15 mouse cellular contexts compared by ENCODE assay signal in the genomic region with DNA sequence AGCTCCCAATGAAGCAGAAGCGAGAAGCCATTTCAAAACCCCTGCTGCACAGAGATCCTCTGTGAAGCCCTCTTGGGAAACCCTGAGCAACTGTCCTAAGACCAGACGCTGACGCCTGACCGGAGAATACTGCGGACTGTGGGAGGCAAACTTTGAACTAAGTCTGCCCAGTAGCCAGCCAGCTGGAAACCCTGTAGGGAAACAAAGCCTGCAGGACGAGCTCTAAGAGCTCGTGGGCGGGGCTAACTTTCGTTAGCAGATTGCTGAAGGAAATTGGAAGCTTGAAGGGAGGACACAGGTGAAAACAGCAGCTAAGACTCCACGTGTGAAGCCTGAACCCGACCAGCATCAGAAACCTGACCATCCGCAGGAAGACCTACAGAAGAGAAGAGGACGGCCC. TPM values are rescaled to one million over a fixed set of nuclear protein-coding genes. Genes with fewer than 3 reads are reported as not detected.
DNase-seq lines count a peak whose midpoint lies in the region; ATAC-seq lines count a peak whose summit lies in the region.
"Had no signal": no experiment of that assay in that cellular context is flagged by ENCODE, and none has a peak within 500 bp of the region (broad histone marks: within the 10 kb centered on the region; RNA-seq: fewer than 3 reads in every experiment).

No protein-coding gene starts in this region.

- DNase-seq in midbrain, embryonic 10.5 days (ENCODE audit: low spot score): peak; percentile 37
- no peak for DNase-seq in midbrain, embryonic 11.5 days (ENCODE audit: low spot score, missing footprints)
- peak; percentile 50 for DNase-seq in kidney, postnatal 14 days
- no peak for DNase-seq in left cerebral cortex, postnatal 4 days
- no peak for DNase-seq in adrenal gland, postnatal 14 days
- DNase-seq in spleen, adult 18-20 months: no peak
- DNase-seq: cerebellum, postnatal 14 days; gastrocnemius, postnatal 10 days; right cerebral cortex, postnatal 14 days had no signal

- H3K4me3 ChIP-seq in midbrain, embryonic 10.5 days: peak overlapping the region; percentile 16
- no peak overlapping the region for H3K4me3 ChIP-seq in midbrain, embryonic 11.5 days (ENCODE audit: low read depth, low read length)
- H3K4me3 ChIP-seq in forebrain, embryonic 15.5 days: 0 out of 2 replicates have a peak overlapping the region, but pooled peaks have one; percentile 0
- H3K4me3 ChIP-seq in stomach, embryonic 15.5 days (replicated peaks): no peak overlapping the region

- H3K27me3 ChIP-seq in midbrain, embryonic 10.5 days (ENCODE audit: low read depth, poor library complexity, severe bottlenecking): peaks cover 8% of the 10 kb centered on the region
- no peaks in the 10 kb centered on the region for H3K27me3 ChIP-seq in midbrain, embryonic 11.5 days (ENCODE audit: control insufficient read depth, insufficient read depth, low read length)
- H3K27me3 ChIP-seq in forebrain, embryonic 15.5 days: no peaks in the 10 kb centered on the region
- H3K27me3 ChIP-seq in stomach, embryonic 15.5 days (replicated peaks): no peaks in the 10 kb centered on the region

- intact Hi-C loops in left cerebral cortex, postnatal 4 days (cut with DNase I): no loop called here

- H3K9me3 ChIP-seq in midbrain, embryonic 10.5 days (replicated peaks): no peaks in the 10 kb centered on the region
- no peaks in the 10 kb centered on the region for H3K9me3 ChIP-seq in midbrain, embryonic 11.5 days (ENCODE audit: control insufficient read depth, low read length)
- H3K9me3 ChIP-seq in forebrain, embryonic 15.5 days: no peaks in the 10 kb centered on the region
- no peaks in the 10 kb centered on the region for H3K9me3 ChIP-seq in stomach, embryonic 15.5 days

- no peak overlapping the region for H3K4me2 ChIP-seq in midbrain, embryonic 11.5 days
- H3K4me2 ChIP-seq in forebrain, embryonic 15.5 days (replicated peaks): peak overlapping the region; percentile 21
- 0 out of 2 replicates have a peak overlapping the region, but pooled peaks have one; percentile 8 for H3K4me2 ChIP-seq in stomach, embryonic 15.5 days

- 3% methylated on average over 13 of the region's 13 CpGs for WGBS in midbrain, embryonic 10.5 days
- WGBS in midbrain, embryonic 11.5 days: 8% methylated on average over 13 of the region's 13 CpGs
- 4% methylated on average over 13 of the region's 13 CpGs for WGBS in forebrain, embryonic 15.5 days
- 5% methylated on average over 13 of the region's 13 CpGs for WGBS in stomach, embryonic 15.5 days

- H3K9ac ChIP-seq in midbrain, embryonic 11.5 days (ENCODE audit: low read length): no peak overlapping the region
- H3K9ac ChIP-seq in forebrain, embryonic 15.5 days (replicated peaks): no peak overlapping the region
- no peak overlapping the region for H3K9ac ChIP-seq in stomach, embryonic 15.5 days

- H3K36me3 ChIP-seq in midbrain, embryonic 10.5 days: no peaks in the 10 kb centered on the region
- H3K36me3 ChIP-seq in midbrain, embryonic 11.5 days (ENCODE audit: control insufficient read depth, insufficient read depth, low read length): no peaks in the 10 kb centered on the region
- no peaks in the 10 kb centered on the region for H3K36me3 ChIP-seq in forebrain, embryonic 15.5 days
- no peaks in the 10 kb centered on the region for H3K36me3 ChIP-seq in stomach, embryonic 15.5 days

- ATAC-seq in midbrain, embryonic 11.5 days (ENCODE audit: low FRiP score): no peak
- ATAC-seq in forebrain, embryonic 15.5 days (replicated peaks): no peak
- no peak for ATAC-seq in stomach, embryonic 15.5 days (ENCODE audit: insufficient read depth, low FRiP score, low read depth)
- ATAC-seq: inflammation-experienced regulatory T-cells, adult 6 months had no signal

- H3K27ac ChIP-seq in midbrain, embryonic 10.5 days (replicated peaks): peak overlapping the region; percentile 52; the same call in 1 of the 2 replicates
- H3K27ac ChIP-seq in midbrain, embryonic 11.5 days (ENCODE audit: low read depth, low read length): no peak overlapping the region
- H3K27ac ChIP-seq in forebrain, embryonic 15.5 days (replicated peaks): no peak overlapping the region
- no peak overlapping the region for H3K27ac ChIP-seq in stomach, embryonic 15.5 days

- H3K4me1 ChIP-seq in midbrain, embryonic 10.5 days: peaks cover 16% of the 10 kb centered on the region
- peaks cover 6% of the 10 kb centered on the region for H3K4me1 ChIP-seq in midbrain, embryonic 11.5 days (ENCODE audit: control insufficient read depth, insufficient read depth, low read length)
- H3K4me1 ChIP-seq in forebrain, embryonic 15.5 days: peaks cover 13% of the 10 kb centered on the region
- peaks cover 4% of the 10 kb centered on the region; the same call in 1 of the 2 replicates for H3K4me1 ChIP-seq in stomach, embryonic 15.5 days

RNA-seq across cellular contexts. Expression of a gene that starts 40.3 kb away (rescaled TPM):
- polyA plus RNA-seq in midbrain, embryonic 10.5 days (2016; fragmentation: Nextera tagmentation; extraction: Ambion mirVana): 12.9 and 20.6 TPM in 2 replicates
- 13.3 and 15.9 TPM in 2 replicates for polyA plus RNA-seq in midbrain, embryonic 11.5 days (2014; fragmentation: Nextera tagmentation; extraction: Ambion mirVana)
- polyA plus RNA-seq in forebrain, embryonic 15.5 days (2015; fragmentation: Nextera tagmentation; extraction: Ambion mirVana): 20.5 and 22.9 TPM in 2 replicates
- polyA plus RNA-seq in stomach, embryonic 15.5 days (2015; fragmentation: Nextera tagmentation; extraction: Ambion mirVana): 14.7 and 15.6 TPM in 2 replicates
- 10 to 100 TPM; 41.2 to 63.8 TPM for total RNA-seq in left cerebral cortex, postnatal 4 days (2021)
- total RNA-seq in adrenal gland, postnatal 14 days (2021): 24.8 and 29.5 TPM in 2 replicates

RNA-seq across cellular contexts. Expression of a gene that starts 45.7 kb away (rescaled TPM):
- polyA plus RNA-seq in midbrain, embryonic 10.5 days (2016; fragmentation: Nextera tagmentation; extraction: Ambion mirVana): not detected in 2 replicates
- not detected in 2 replicates for polyA plus RNA-seq in midbrain, embryonic 11.5 days (2014; fragmentation: Nextera tagmentation; extraction: Ambion mirVana)
- polyA plus RNA-seq in forebrain, embryonic 15.5 days (2015; fragmentation: Nextera tagmentation; extraction: Ambion mirVana): not detected in 2 replicates
- polyA plus RNA-seq in stomach, embryonic 15.5 days (2015; fragmentation: Nextera tagmentation; extraction: Ambion mirVana): not detected in 2 replicates
- total RNA-seq in left cerebral cortex, postnatal 4 days (2021): not detected
- not detected in 2 replicates for total RNA-seq in adrenal gland, postnatal 14 days (2021)
- total RNA-seq: gastrocnemius, postnatal 10 days; liver, adult 2 months; megakaryocyte, adult 5-6 weeks had no signal
- polyA plus RNA-seq: inflammation-experienced regulatory T-cells, adult 6 months; liver, adult 2 months; thymus, postnatal 0 days had no signal

Comparison
In these comparisons a context has a peak if more than half of its experiments do, and no peak if none do; other contexts are left out.
1. DNase-seq: peak in midbrain, embryonic 10.5 days (single experiment) and kidney, postnatal 14 days (single experiment); none in midbrain, embryonic 11.5 days (single experiment), left cerebral cortex, postnatal 4 days (single experiment), adrenal gland, postnatal 14 days (single experiment) and spleen, adult 18-20 months (0 of 2).
2. H3K4me3 ChIP-seq: peak in midbrain, embryonic 10.5 days (single experiment) and forebrain, embryonic 15.5 days (single experiment); none in midbrain, embryonic 11.5 days (single experiment) and stomach, embryonic 15.5 days (single experiment).